Mouse (Mus musculus) MEL (cell line): ENCODE measurements around the gene Hilpda. TPM values are rescaled to one million over a fixed set of nuclear protein-coding genes. Genes with fewer than 3 reads are reported as not detected.

Experiments used
- DNase-seq: peaks from one replicate; pipeline ENCODE4 v3.0.0; 2011; ENCODE audit warnings: low read depth, low spot score
- H3K27ac ChIP-seq: 2 replicates; pipeline ENCODE4 v1.5.1; 2012; ENCODE audit warnings: low read depth, mild to moderate bottlenecking, control low read depth, low read length, moderate library complexity; ENCODE audit not compliant: control insufficient read depth
- H3K27me3 ChIP-seq, 2 experiments: fragments of 150-350 bp in 1 of 2; sonication (generic) in 1 of 2; 2 replicates each; pipeline ENCODE4 v1.6.1; 2012; ENCODE audit warnings: low read length in 2 of 2, mild to moderate bottlenecking in 2 of 2, improper control_type of control experiment in 1 of 2, moderate library complexity in 1 of 2; ENCODE audit not compliant: insufficient read depth in 2 of 2, control insufficient read depth in 1 of 2
- H3K36me3 ChIP-seq, 2 experiments: 2 replicates each; pipeline ENCODE4 v1.6.1; 2012 to 2014; ENCODE audit warnings: low read length in 2 of 2, improper control_type of control experiment in 1 of 2, inconsistent platforms in 1 of 2, mild to moderate bottlenecking in 1 of 2; ENCODE audit not compliant: insufficient read depth in 2 of 2, control insufficient read depth in 1 of 2
- H3K4me1 ChIP-seq, 2 experiments: fragments of 150-350 bp in 1 of 2; sonication (generic) in 1 of 2; 2 replicates each; pipeline ENCODE4 v1.6.1; 2012; ENCODE audit warnings: low read length in 2 of 2, improper control_type of control experiment in 1 of 2, mild to moderate bottlenecking in 1 of 2; ENCODE audit not compliant: insufficient read depth in 2 of 2, control insufficient read depth in 1 of 2
- H3K4me3 ChIP-seq, 2 experiments: fragments of 150-350 bp in 1 of 2; sonication (generic) in 1 of 2; 2 replicates each; pipeline ENCODE4 v1.5.1; 2012; ENCODE audit warnings: low read depth in 2 of 2, low read length in 2 of 2, mild to moderate bottlenecking in 2 of 2, moderate library complexity in 2 of 2, control low read depth in 1 of 2, improper control_type of control experiment in 1 of 2; ENCODE audit not compliant: control insufficient read depth in 1 of 2, insufficient read depth in 1 of 2
- H3K79me2 ChIP-seq: 2 replicates; pipeline ENCODE4 v1.6.1; 2012; ENCODE audit warnings: mild to moderate bottlenecking, low read length, moderate library complexity; ENCODE audit not compliant: control insufficient read depth, poor library complexity, insufficient read depth
- H3K9ac ChIP-seq: 2 replicates; pipeline ENCODE4 v1.6.1; 2012; ENCODE audit warnings: low read depth, mild to moderate bottlenecking, control low read depth, low read length, moderate library complexity; ENCODE audit not compliant: control insufficient read depth, poor library complexity, severe bottlenecking
- H3K9me3 ChIP-seq: fragments of 150-350 bp; sonication (generic); replicated peaks from 2 replicates; pipeline ENCODE4 v1.6.1; 2012; ENCODE audit warnings: mild to moderate bottlenecking, low read length, improper control_type of control experiment, moderate library complexity; ENCODE audit not compliant: insufficient read depth
- CHD2 ChIP-seq: IDR thresholded peaks from 2 replicates; pipeline ENCODE4 v1.6.1; 2011; ENCODE audit warnings: low read length, improper control_type of control experiment
- EP300 ChIP-seq, 2 experiments: IDR thresholded peaks; 2 replicates each; pipeline ENCODE4 v1.6.1; 2011; ENCODE audit warnings: improper control_type of control experiment in 2 of 2, low read length in 2 of 2, low read depth in 1 of 2, mild to moderate bottlenecking in 1 of 2
- JUND ChIP-seq: IDR thresholded peaks from 2 replicates; pipeline ENCODE4 v1.6.1; 2011; ENCODE audit warnings: low read depth, mild to moderate bottlenecking, improper control_type of control experiment, low read length
- KAT2A ChIP-seq: conservative IDR thresholded peaks from 2 replicates; pipeline ENCODE4 v1.6.1; 2012; ENCODE audit warnings: low read depth, low read length, improper control_type of control experiment, inconsistent platforms
- MAX ChIP-seq: IDR thresholded peaks from 2 replicates; pipeline ENCODE4 v1.6.1; 2011; ENCODE audit warnings: low read length, improper control_type of control experiment
- MAZ ChIP-seq: IDR thresholded peaks from 2 replicates; pipeline ENCODE4 v1.6.1; 2012; ENCODE audit warnings: low read depth, mild to moderate bottlenecking, inconsistent platforms, low read length, improper control_type of control experiment
- POLR2A ChIP-seq, 2 experiments: IDR thresholded peaks; 2 replicates each; pipeline ENCODE4 v1.6.1; 2011 to 2012; ENCODE audit warnings: low read length in 2 of 2, mild to moderate bottlenecking in 2 of 2, control low read depth in 1 of 2, improper control_type of control experiment in 1 of 2, low read depth in 1 of 2, moderate library complexity in 1 of 2; ENCODE audit not compliant: control insufficient read depth in 1 of 2, insufficient read depth in 1 of 2, poor library complexity in 1 of 2
- POLR2AphosphoS5 ChIP-seq: IDR thresholded peaks from 2 replicates; pipeline ENCODE4 v1.6.1; 2012; ENCODE audit warnings: low read depth, borderline replicate concordance, mild to moderate bottlenecking, inconsistent platforms, low read length, moderate library complexity, mixed read lengths
- TBP ChIP-seq: IDR thresholded peaks from 2 replicates; pipeline ENCODE4 v1.8.0; 2011; ENCODE audit warnings: low read depth, low read length, improper control_type of control experiment
- TCF12 ChIP-seq: IDR thresholded peaks from 2 replicates; pipeline ENCODE4 v1.6.1; 2014; ENCODE audit warnings: low read depth, mild to moderate bottlenecking, inconsistent platforms, low read length, improper control_type of control experiment, moderate library complexity
- USF2 ChIP-seq, 2 experiments: IDR thresholded peaks; 2 replicates each; pipeline ENCODE4 v1.6.1; 2011 to 2012; ENCODE audit warnings: improper control_type of control experiment in 2 of 2, low read length in 2 of 2, borderline replicate concordance in 1 of 2, inconsistent platforms in 1 of 2, low read depth in 1 of 2, mild to moderate bottlenecking in 1 of 2; ENCODE audit not compliant: insufficient read depth in 1 of 2
- ZKSCAN1 ChIP-seq: IDR thresholded peaks from 2 replicates; pipeline ENCODE4 v1.6.1; 2012; ENCODE audit warnings: low read depth, mild to moderate bottlenecking, inconsistent platforms, low read length, improper control_type of control experiment, moderate library complexity
- ZNF384 ChIP-seq: IDR thresholded peaks from 2 replicates; pipeline ENCODE4 v1.6.1; 2012; ENCODE audit warnings: low read depth, mild to moderate bottlenecking, inconsistent platforms, low read length, improper control_type of control experiment
- polyA plus RNA-seq, 2 experiments: library from polyadenylated mRNA; stranded (reverse) in 1 of 2; unstranded in 1 of 2; fragments of >175 nt in 1 of 2; fragments of >200 nt in 1 of 2; gene quantifications; 2 replicates each; pipeline versions ENCODE4 v1.2.1 to v1.2.4; 2012; ENCODE audit warnings: low replicate concordance in 2 of 2, low read depth in 1 of 2; ENCODE audit not compliant: insufficient read length in 2 of 2, insufficient read depth in 1 of 2, missing spikeins in 1 of 2
- total RNA-seq: library from RNA; depleted of rRNA; stranded (reverse); fragments of 300-350 nt; gene quantifications from 2 replicates; pipeline ENCODE4 v1.2.3, GENCODE M21; 2012

The Hilpda gene
- total and polyA plus RNA-seq, 3 experiments = 17.0 to 18.1 TPM; not detected in 1

- peaks cover 0 to 7% of the 10 kb centered on the region in 2 experiments; a peak in 1 of 4 replicates for H3K4me1 ChIP-seq
Measured at GRCm38 (mm10) chr6:29269006-29269668, 3.2 kb upstream of the Hilpda start.

GRCm38 (mm10) chr6:29270961-29271360, 1.3 kb upstream of the Hilpda start:
- H3K9me3 ChIP-seq = no peaks in the 10 kb centered on the region
- H3K27me3 ChIP-seq = peaks cover 10 to 18% of the 10 kb centered on the region in 2 experiments
- peak; percentile 18 for DNase-seq
- H3K4me3 ChIP-seq = no peak overlapping the region
- H3K79me2 ChIP-seq = peaks cover 3% of the 10 kb centered on the region
- peaks cover 0 to 8% of the 10 kb centered on the region in 2 experiments; a peak in 1 of 4 replicates for H3K4me1 ChIP-seq
- H3K9ac ChIP-seq = no peak overlapping the region
- TF ChIP-seq KAT2A = no peak
- no peak for TF ChIP-seq TCF12
- TF ChIP-seq JUND = no peak
- no peak for TF ChIP-seq EP300 (IDR thresholded peaks at IDR 0.05; ENCODE audit: low read depth in 1 of 2, low read length in 2 of 2)
- TF ChIP-seq ZKSCAN1 = no peak
- no peak for TF ChIP-seq POLR2AphosphoS5
- TF ChIP-seq MAX = no peak
- no peak for TF ChIP-seq USF2 (IDR thresholded peaks at IDR 0.05; ENCODE audit: borderline replicate concordance in 1 of 2, insufficient read depth in 1 of 2, low read depth in 1 of 2, low read length in 2 of 2)
- no peak for TF ChIP-seq POLR2A (IDR thresholded peaks at IDR 0.05; ENCODE audit: control insufficient read depth in 1 of 2, insufficient read depth in 1 of 2, low read depth in 1 of 2, low read length in 2 of 2, poor library complexity in 1 of 2)
- H3K27ac ChIP-seq = no peak overlapping the region
- peaks cover 0 to 9% of the 10 kb centered on the region in 2 experiments; a peak in 3 of 4 replicates for H3K36me3 ChIP-seq

More at GRCm38 (mm10) chr6:29269006-29269668, 3.2 kb upstream of the Hilpda start:
- Histone ChIP-seq H3K4me3 (no peak overlapping the region), H3K27me3 (peaks cover 22 to 31% of the 10 kb centered on the region in 2 experiments), H3K9me3 (no peaks in the 10 kb centered on the region), H3K27ac (no peak overlapping the region), H3K9ac (no peak overlapping the region), H3K36me3 (peaks cover 0 to 7% of the 10 kb centered on the region in 2 experiments; a peak in 2 of 4 replicates), H3K79me2 (peaks cover 2% of the 10 kb centered on the region)
- TF ChIP-seq ZKSCAN1 (no peak), ZNF384 (0 out of 2 replicates have a peak, but pooled peaks have one; percentile 31), TBP (no peak), KAT2A (no peak), MAZ (no peak), POLR2A (IDR thresholded peaks at IDR 0.05; ENCODE audit: control insufficient read depth in 1 of 2, insufficient read depth in 1 of 2, low read depth in 1 of 2, low read length in 2 of 2, poor library complexity in 1 of 2) (no peak), JUND (no peak), CHD2 (no peak)
- no peak for DNase-seq
